Mouse (Mus musculus): ENCODE results near the gene Eif1ax. TPM values are rescaled to one million over a fixed set of nuclear protein-coding genes. Genes with fewer than 3 reads are reported as not detected.

Gene Eif1ax
- polyA plus RNA-seq (2011; ENCODE audit: insufficient read length, low read depth, missing spikeins), result 67.6 and 73.7 TPM in 2 replicates

- TF ChIP-seq POLR2A (IDR thresholded peaks at IDR 0.05; ENCODE audit: low read depth, low read length) (peak; percentile 91), CTCF (IDR thresholded peaks at IDR 0.05; ENCODE audit: borderline replicate concordance, insufficient read depth, low read length) (no peak)
- peak within 1 kb of the TSS; percentile 89 for H3K27ac ChIP-seq (ENCODE audit: insufficient read depth, low read length)
- H3K4me1 ChIP-seq (ENCODE audit: control insufficient read depth, insufficient read depth, low read length), result no peaks in the 10 kb centered on the region
- peak within 1 kb of the TSS; percentile 93 for H3K4me3 ChIP-seq (ENCODE audit: insufficient read depth, low read length)
Observed at GRCm38 (mm10) chrX:159371831-159372752, at the start of gene Eif1ax. TSS of gene Eif1ax (plus strand) at chrX:159372178.

- Histone ChIP-seq H3K27ac (ENCODE audit: insufficient read depth, low read length) (no peak overlapping the region), H3K4me1 (ENCODE audit: control insufficient read depth, insufficient read depth, low read length) (no peaks in the 10 kb centered on the region), H3K4me3 (ENCODE audit: insufficient read depth, low read length) (no peak overlapping the region)
- no peak for TF ChIP-seq CTCF (IDR thresholded peaks at IDR 0.05; ENCODE audit: borderline replicate concordance, insufficient read depth, low read length)
- no peak for TF ChIP-seq POLR2A (IDR thresholded peaks at IDR 0.05; ENCODE audit: low read depth, low read length)
Observed at GRCm38 (mm10) chrX:159364506-159364905, 7.5 kb upstream of the Eif1ax start.

- no peak for TF ChIP-seq POLR2A (IDR thresholded peaks at IDR 0.05; ENCODE audit: low read depth, low read length)
- TF ChIP-seq CTCF (IDR thresholded peaks at IDR 0.05; ENCODE audit: borderline replicate concordance, insufficient read depth, low read length), result no peak
- Histone ChIP-seq H3K4me3 (ENCODE audit: insufficient read depth, low read length) (peak overlapping the region; percentile 93), H3K27ac (ENCODE audit: insufficient read depth, low read length) (peak overlapping the region; percentile 89), H3K4me1 (ENCODE audit: control insufficient read depth, insufficient read depth, low read length) (no peaks in the 10 kb centered on the region)
Observed at GRCm38 (mm10) chrX:159372753-159373144, 771 bp downstream of the Eif1ax start.

GRCm38 (mm10) chrX:159387105-159387504 is 15.1 kb downstream of the Eif1ax start:
- Histone ChIP-seq H3K27ac (ENCODE audit: insufficient read depth, low read length) (no peak overlapping the region), H3K4me3 (ENCODE audit: insufficient read depth, low read length) (no peak overlapping the region), H3K4me1 (ENCODE audit: control insufficient read depth, insufficient read depth, low read length) (no peaks in the 10 kb centered on the region)
- TF ChIP-seq POLR2A (IDR thresholded peaks at IDR 0.05; ENCODE audit: low read depth, low read length) (no peak), CTCF (IDR thresholded peaks at IDR 0.05; ENCODE audit: borderline replicate concordance, insufficient read depth, low read length) (no peak)

- no peak overlapping the region for H3K4me3 ChIP-seq (ENCODE audit: insufficient read depth, low read length)
- TF ChIP-seq CTCF (IDR thresholded peaks at IDR 0.05; ENCODE audit: borderline replicate concordance, insufficient read depth, low read length) (no peak), POLR2A (IDR thresholded peaks at IDR 0.05; ENCODE audit: low read depth, low read length) (no peak)
- no peaks in the 10 kb centered on the region for H3K4me1 ChIP-seq (ENCODE audit: control insufficient read depth, insufficient read depth, low read length)
- no peak overlapping the region for H3K27ac ChIP-seq (ENCODE audit: insufficient read depth, low read length)
Observed at GRCm38 (mm10) chrX:159388953-159389352, 17.0 kb downstream of the Eif1ax start.

- no peak overlapping the region for H3K4me3 ChIP-seq (ENCODE audit: insufficient read depth, low read length)
- H3K4me1 ChIP-seq (ENCODE audit: control insufficient read depth, insufficient read depth, low read length), result no peaks in the 10 kb centered on the region
- no peak overlapping the region for H3K27ac ChIP-seq (ENCODE audit: insufficient read depth, low read length)
- TF ChIP-seq POLR2A (IDR thresholded peaks at IDR 0.05; ENCODE audit: low read depth, low read length) (no peak), CTCF (IDR thresholded peaks at IDR 0.05; ENCODE audit: borderline replicate concordance, insufficient read depth, low read length) (no peak)
Observed at GRCm38 (mm10) chrX:159390347-159390962, 18.5 kb downstream of the Eif1ax start.

- Histone ChIP-seq H3K4me1 (ENCODE audit: control insufficient read depth, insufficient read depth, low read length) (no peaks in the 10 kb centered on the region), H3K4me3 (ENCODE audit: insufficient read depth, low read length) (no peak overlapping the region), H3K27ac (ENCODE audit: insufficient read depth, low read length) (no peak overlapping the region)
- TF ChIP-seq CTCF (IDR thresholded peaks at IDR 0.05; ENCODE audit: borderline replicate concordance, insufficient read depth, low read length), result no peak
- no peak for TF ChIP-seq POLR2A (IDR thresholded peaks at IDR 0.05; ENCODE audit: low read depth, low read length)
Observed at GRCm38 (mm10) chrX:159391239-159391638, 19.3 kb downstream of the Eif1ax start.

GRCm38 (mm10) chrX:159409253-159409652 is 37.3 kb downstream of the Eif1ax start:
- Histone ChIP-seq H3K27ac (ENCODE audit: insufficient read depth, low read length) (no peak overlapping the region), H3K4me1 (ENCODE audit: control insufficient read depth, insufficient read depth, low read length) (no peaks in the 10 kb centered on the region), H3K4me3 (ENCODE audit: insufficient read depth, low read length) (no peak overlapping the region)
- TF ChIP-seq POLR2A (IDR thresholded peaks at IDR 0.05; ENCODE audit: low read depth, low read length), result no peak
- no peak for TF ChIP-seq CTCF (IDR thresholded peaks at IDR 0.05; ENCODE audit: borderline replicate concordance, insufficient read depth, low read length)

GRCm38 (mm10) chrX:159414130-159414828 is 42.3 kb downstream of the Eif1ax start, which contains the start of gene Map7d2:
TSS of gene Map7d2 (plus strand) at chrX:159414572.
- no peak within 1 kb of the TSS for H3K27ac ChIP-seq (ENCODE audit: insufficient read depth, low read length)
- TF ChIP-seq POLR2A (IDR thresholded peaks at IDR 0.05; ENCODE audit: low read depth, low read length), result no peak
- no peak for TF ChIP-seq CTCF (IDR thresholded peaks at IDR 0.05; ENCODE audit: borderline replicate concordance, insufficient read depth, low read length)
- H3K4me1 ChIP-seq (ENCODE audit: control insufficient read depth, insufficient read depth, low read length), result no peaks in the 10 kb centered on the region
- H3K4me3 ChIP-seq (ENCODE audit: insufficient read depth, low read length), result peak within 1 kb of the TSS; percentile 38

All from embryonic fibroblast, embryonic 13.5 days (primary cell).